ENCODE assay signal across 8 mouse cellular contexts in genomic region chrX:104201592-104202139, GRCm38 (mm10). TPM values are rescaled to one million over a fixed set of nuclear protein-coding genes. Genes with fewer than 3 reads are reported as not detected.
DNase-seq lines count a peak whose midpoint lies in the region; ATAC-seq and TF ChIP-seq lines count a peak whose summit lies in the region.
"Had no signal": no experiment of that assay in that cellular context is flagged by ENCODE, and none has a peak within 500 bp of the region (broad histone marks: within the 10 kb centered on the region; RNA-seq: fewer than 3 reads in every experiment).

No protein-coding gene starts in this region.

- H3K9me3 ChIP-seq in lung, embryonic 14.5 days (ENCODE audit: low read depth, low read length) = no peaks in the 10 kb centered on the region; the same call in 1 of the 2 replicates
- H3K9me3 ChIP-seq in forebrain, embryonic 14.5 days (replicated peaks; ENCODE audit: control insufficient read depth, low read length) = no peaks in the 10 kb centered on the region
- H3K9me3 ChIP-seq in limb, embryonic 14.5 days (ENCODE audit: control insufficient read depth, low read length) = no peaks in the 10 kb centered on the region

- TF ChIP-seq CTCF in lung, embryonic 14.5 days (IDR thresholded peaks at IDR 0.05; ENCODE audit: low read depth) = no peak

- peak overlapping the region; percentile 49 for H3K4me3 ChIP-seq in lung, embryonic 14.5 days (ENCODE audit: low read depth, low read length)
- H3K4me3 ChIP-seq in forebrain, embryonic 14.5 days (ENCODE audit: low read depth, low read length) = peak overlapping the region; percentile 49
- peak overlapping the region; percentile 53 for H3K4me3 ChIP-seq in limb, embryonic 14.5 days (replicated peaks; ENCODE audit: low read length)

- 16% methylated on average over 21 of the region's 21 CpGs for WGBS in lung, embryonic 14.5 days
- 36% methylated on average over 21 of the region's 21 CpGs for WGBS in forebrain, embryonic 14.5 days
- WGBS in limb, embryonic 14.5 days = 27% methylated on average over 19 of the region's 21 CpGs

- 0 out of 2 replicates have a peak, but pooled peaks cover 9% of the 10 kb centered on the region for H3K27me3 ChIP-seq in lung, embryonic 14.5 days (ENCODE audit: insufficient read depth, low read length)
- H3K27me3 ChIP-seq in forebrain, embryonic 14.5 days (replicated peaks; ENCODE audit: control insufficient read depth, insufficient read depth, low read length) = 0 out of 2 replicates have a peak, but pooled peaks cover 5% of the 10 kb centered on the region
- no peaks in the 10 kb centered on the region for H3K27me3 ChIP-seq in limb, embryonic 14.5 days (ENCODE audit: control insufficient read depth, insufficient read depth, low read length)

- H3K27ac ChIP-seq in lung, embryonic 14.5 days (ENCODE audit: low read depth) = no peak overlapping the region
- peak overlapping the region; percentile 92 for H3K27ac ChIP-seq in forebrain, embryonic 14.5 days (ENCODE audit: low read depth, low read length)
- no peak overlapping the region for H3K27ac ChIP-seq in limb, embryonic 14.5 days (replicated peaks; ENCODE audit: low read depth, low read length)

- no peaks in the 10 kb centered on the region for H3K4me1 ChIP-seq in lung, embryonic 14.5 days (ENCODE audit: insufficient read depth)
- no peaks in the 10 kb centered on the region; the same call in 1 of the 2 replicates for H3K4me1 ChIP-seq in forebrain, embryonic 14.5 days (ENCODE audit: control insufficient read depth, insufficient read depth, low read length)
- H3K4me1 ChIP-seq in limb, embryonic 14.5 days (ENCODE audit: control insufficient read depth, insufficient read depth, low read length) = no peaks in the 10 kb centered on the region

- H3K36me3 ChIP-seq in lung, embryonic 14.5 days (ENCODE audit: insufficient read depth) = no peaks in the 10 kb centered on the region
- H3K36me3 ChIP-seq in forebrain, embryonic 14.5 days (ENCODE audit: control insufficient read depth, insufficient read depth, low read length) = no peaks in the 10 kb centered on the region
- no peaks in the 10 kb centered on the region for H3K36me3 ChIP-seq in limb, embryonic 14.5 days (ENCODE audit: control insufficient read depth, insufficient read depth, low read length)

- no peak overlapping the region; the same call in 1 of the 2 replicates for H3K9ac ChIP-seq in lung, embryonic 14.5 days
- H3K9ac ChIP-seq in forebrain, embryonic 14.5 days (ENCODE audit: low read length) = peak overlapping the region; percentile 73
- 0 out of 2 replicates have a peak overlapping the region, but pooled peaks have one; percentile 65 for H3K9ac ChIP-seq in limb, embryonic 14.5 days (ENCODE audit: low read depth, low read length, severe bottlenecking)

- DNase-seq in lung, embryonic 14.5 days = peak; percentile 19
- no peak for DNase-seq in lung, postnatal 36 days
- DNase-seq in forebrain, embryonic 14.5 days (ENCODE audit: low spot score) = no peak
- no peak for DNase-seq in limb, embryonic 14.5 days (ENCODE audit: low spot score)
- peak; percentile 40 for DNase-seq in right cerebral cortex, postnatal 10 days (ENCODE audit: low spot score in 2 of 2)
- no peak for DNase-seq in ovary, postnatal 36 days (ENCODE audit: low spot score)

- peak overlapping the region; percentile 65 for H3K4me2 ChIP-seq in lung, embryonic 14.5 days
- H3K4me2 ChIP-seq in forebrain, embryonic 14.5 days (ENCODE audit: low read length) = peak overlapping the region; percentile 57
- peak overlapping the region; percentile 61 for H3K4me2 ChIP-seq in limb, embryonic 14.5 days (replicated peaks; ENCODE audit: low read depth, low read length, severe bottlenecking)

- no peak for TF ChIP-seq POLR2A in limb, embryonic 14.5 days (IDR thresholded peaks at IDR 0.05; ENCODE audit: borderline replicate concordance, extremely low read depth, insufficient read depth, insufficient read length)

- ATAC-seq in lung, embryonic 14.5 days (ENCODE audit: insufficient read depth) = peak; percentile 28; the same call in 1 of the 2 replicates
- ATAC-seq in forebrain, embryonic 14.5 days = peak; percentile 37; the same call in 1 of the 2 replicates
- peak; percentile 13; the same call in 1 of the 2 replicates for ATAC-seq in limb, embryonic 14.5 days (ENCODE audit: low FRiP score, low read depth)
- ATAC-seq in megakaryocyte progenitor cell, adult 5-6 weeks (replicated peaks; ENCODE audit: poor library complexity) = no peak

RNA-seq across cellular contexts. Expression of gene Nexmif, which starts 0.7 kb away (rescaled TPM):
- 7.8 and 8.0 TPM in 2 replicates for polyA plus RNA-seq in lung, embryonic 14.5 days (2014; fragmentation: Nextera tagmentation; extraction: Ambion mirVana)
- polyA plus RNA-seq in forebrain, embryonic 14.5 days (2014; fragmentation: Nextera tagmentation; extraction: Ambion mirVana) = 9.7 and 13.6 TPM in 2 replicates
- 2.1 and 2.4 TPM in 2 replicates for polyA plus RNA-seq in limb, embryonic 14.5 days (2012; rRNA removed)
- 4.7 TPM in 2 replicates for polyA plus RNA-seq in limb, embryonic 14.5 days (2014; fragmentation: Nextera tagmentation; extraction: Ambion mirVana)
- not detected in 2 replicates for total RNA-seq in megakaryocyte progenitor cell, adult 5-6 weeks (2015)
- total RNA-seq in megakaryocyte progenitor cell, adult 5-6 weeks (2017) = not detected in 2 replicates
- polyA plus RNA-seq: small intestine, adult 2 months had no signal

Comparison
In these comparisons a context has a peak if more than half of its experiments do, and no peak if none do; other contexts are left out.
1. DNase-seq: peak in lung, embryonic 14.5 days (single experiment) and right cerebral cortex, postnatal 10 days (2 of 2); none in lung, postnatal 36 days (single experiment), forebrain, embryonic 14.5 days (single experiment), limb, embryonic 14.5 days (single experiment) and ovary, postnatal 36 days (single experiment).
2. Peak in every context shown above with its lines, with median percentiles within 50 percentile points of each other: H3K4me2 ChIP-seq and H3K4me3 ChIP-seq.